Mouse (Mus musculus): Measurements from ENCODE around the gene Ppp2r5a. TPM values are rescaled to one million over a fixed set of nuclear protein-coding genes. Genes with fewer than 3 reads are reported as not detected.
A peak's percentile ranks its signal among the peaks of the same experiment; 100 is the strongest.

Gene Ppp2r5a
- polyA plus RNA-seq, 1 experiment from 2014 or later, result 11.8 TPM

GRCm38 (mm10) chr1:191339876-191340275 lies 63.2 kb downstream of the Ppp2r5a start:
- no peak overlapping the region for H3K4me2 ChIP-seq (replicated peaks)
- peaks cover 79% of the 10 kb centered on the region for H3K36me3 ChIP-seq
- H3K9ac ChIP-seq, result no peak overlapping the region
- 87% methylated on average over 2 of the region's 2 CpGs for WGBS
- H3K9me3 ChIP-seq, result 0 out of 2 replicates have a peak, but pooled peaks cover 3% of the 10 kb centered on the region
- no peak overlapping the region for H3K27ac ChIP-seq
- H3K27me3 ChIP-seq, result no peaks in the 10 kb centered on the region
- ATAC-seq (ENCODE audit: low FRiP score, low read depth), result no peak
- no peaks in the 10 kb centered on the region for H3K4me1 ChIP-seq
- H3K4me3 ChIP-seq, result no peak overlapping the region

GRCm38 (mm10) chr1:191334500-191334899 lies 68.6 kb downstream of the Ppp2r5a start:
- H3K27me3 ChIP-seq, result no peaks in the 10 kb centered on the region
- no peak overlapping the region for H3K27ac ChIP-seq
- H3K4me3 ChIP-seq, result no peak overlapping the region
- 86% methylated on average over 5 of the region's 5 CpGs for WGBS
- ATAC-seq (ENCODE audit: low FRiP score, low read depth), result no peak
- peaks cover 57% of the 10 kb centered on the region for H3K36me3 ChIP-seq
- no peak overlapping the region for H3K9ac ChIP-seq
- 0 out of 2 replicates have a peak, but pooled peaks cover 3% of the 10 kb centered on the region for H3K9me3 ChIP-seq
- no peak overlapping the region for H3K4me2 ChIP-seq (replicated peaks)
- H3K4me1 ChIP-seq, result no peaks in the 10 kb centered on the region

GRCm38 (mm10) chr1:191330356-191330755 lies 72.7 kb downstream of the Ppp2r5a start:
- H3K27me3 ChIP-seq, result no peaks in the 10 kb centered on the region
- 83% methylated on average over 4 of the region's 4 CpGs for WGBS
- no peak overlapping the region for H3K27ac ChIP-seq
- H3K4me3 ChIP-seq, result no peak overlapping the region
- H3K9ac ChIP-seq, result no peak overlapping the region
- H3K36me3 ChIP-seq, result peaks cover 29% of the 10 kb centered on the region
- no peaks in the 10 kb centered on the region for H3K9me3 ChIP-seq
- no peak for ATAC-seq (ENCODE audit: low FRiP score, low read depth)
- no peak overlapping the region for H3K4me2 ChIP-seq (replicated peaks)
- H3K4me1 ChIP-seq, result peaks cover 21% of the 10 kb centered on the region

GRCm38 (mm10) chr1:191328019-191328441 lies 75.0 kb downstream of the Ppp2r5a start:
- no peaks in the 10 kb centered on the region for H3K27me3 ChIP-seq
- peaks cover 18% of the 10 kb centered on the region for H3K36me3 ChIP-seq
- H3K9ac ChIP-seq, result no peak overlapping the region
- WGBS, result 75% methylated on average over 8 of the region's 8 CpGs
- no peak for ATAC-seq (ENCODE audit: low FRiP score, low read depth)
- no peak overlapping the region for H3K27ac ChIP-seq
- H3K4me2 ChIP-seq (replicated peaks), result no peak overlapping the region; the same call in 1 of the 2 replicates
- H3K4me3 ChIP-seq, result no peak overlapping the region
- H3K9me3 ChIP-seq, result no peaks in the 10 kb centered on the region
- peaks cover 21% of the 10 kb centered on the region for H3K4me1 ChIP-seq

GRCm38 (mm10) chr1:191327258-191327657 lies 75.8 kb downstream of the Ppp2r5a start:
- H3K27ac ChIP-seq, result no peak overlapping the region
- no peak for ATAC-seq (ENCODE audit: low FRiP score, low read depth)
- H3K36me3 ChIP-seq, result 0 out of 2 replicates have a peak, but pooled peaks cover 11% of the 10 kb centered on the region
- H3K9ac ChIP-seq, result peak overlapping the region; percentile 81
- no peaks in the 10 kb centered on the region for H3K27me3 ChIP-seq
- 78% methylated on average over 8 of the region's 8 CpGs for WGBS
- H3K4me1 ChIP-seq, result peaks cover 21% of the 10 kb centered on the region
- peak overlapping the region; percentile 89 for H3K4me2 ChIP-seq (replicated peaks)
- H3K4me3 ChIP-seq, result peak overlapping the region; percentile 73
- H3K9me3 ChIP-seq, result no peaks in the 10 kb centered on the region

DNA sequence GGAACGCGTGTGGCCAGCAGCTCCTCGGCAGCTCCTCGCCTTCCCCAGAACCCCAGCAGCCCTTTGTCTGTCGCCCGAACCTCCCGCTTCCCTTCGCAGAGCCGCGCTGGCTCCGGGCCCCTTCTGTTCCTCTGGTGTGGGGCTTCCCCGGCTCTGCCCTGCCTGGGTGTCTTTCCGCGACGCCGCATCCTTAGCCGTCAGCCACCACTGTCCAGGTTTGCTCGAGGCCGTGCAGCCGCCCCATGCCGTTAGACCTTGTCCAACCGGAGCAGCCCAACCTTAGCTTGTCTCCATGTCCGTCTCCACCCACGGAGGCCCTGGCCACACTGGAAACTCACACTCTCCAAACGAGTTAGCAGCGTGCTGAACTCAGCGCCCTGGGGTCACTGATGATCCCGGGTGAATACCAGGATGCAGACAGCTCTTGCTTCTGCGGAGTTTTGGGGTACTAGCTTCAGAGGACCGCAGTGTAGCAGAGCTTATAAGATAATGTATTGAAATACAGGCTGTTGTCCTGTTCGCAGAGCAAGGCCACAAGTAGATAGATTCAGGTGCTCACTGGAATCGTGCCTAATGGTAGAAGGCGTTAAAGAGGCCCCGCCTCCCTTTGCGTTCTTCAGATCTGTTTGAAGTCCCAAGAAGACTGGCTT lies 76.7 kb downstream of the Ppp2r5a start:
- Histone ChIP-seq H3K4me3 (peak overlapping the region; percentile 73), H3K4me1 (peaks cover 21% of the 10 kb centered on the region), H3K4me2 (replicated peaks) (peak overlapping the region; percentile 89), H3K9ac (peak overlapping the region; percentile 81), H3K27ac (no peak overlapping the region), H3K36me3 (0 out of 2 replicates have a peak, but pooled peaks cover 5% of the 10 kb centered on the region), H3K9me3 (no peaks in the 10 kb centered on the region), H3K27me3 (no peaks in the 10 kb centered on the region)
- ATAC-seq (ENCODE audit: low FRiP score, low read depth), result peak; percentile 54
- 1% methylated on average over 33 of the region's 35 CpGs for WGBS

GRCm38 (mm10) chr1:191325726-191326232 lies 77.3 kb downstream of the Ppp2r5a start, which contains the start of gene Tmem206:
Gene Tmem206, plus strand, starts transcription at chr1:191325912.
- Histone ChIP-seq H3K27ac (no peak within 1 kb of the TSS), H3K36me3 (0 out of 2 replicates have a peak, but pooled peaks cover 1% of the 10 kb centered on the region), H3K4me1 (peaks cover 21% of the 10 kb centered on the region), H3K4me3 (peak within 1 kb of the TSS; percentile 73), H3K4me2 (replicated peaks) (peak within 1 kb of the TSS; percentile 89), H3K27me3 (no peaks in the 10 kb centered on the region), H3K9me3 (no peaks in the 10 kb centered on the region), H3K9ac (peak within 1 kb of the TSS; percentile 81)
- ATAC-seq (ENCODE audit: low FRiP score, low read depth), result peak; percentile 94
- under 1% methylated on average over 42 of the region's 42 CpGs for WGBS

- no peak overlapping the region for H3K9ac ChIP-seq
- no peak overlapping the region for H3K27ac ChIP-seq
- no peaks in the 10 kb centered on the region for H3K9me3 ChIP-seq
- peak overlapping the region; percentile 89 for H3K4me2 ChIP-seq (replicated peaks)
- peak overlapping the region; percentile 73; the same call in 1 of the 2 replicates for H3K4me3 ChIP-seq
- peaks cover 21% of the 10 kb centered on the region for H3K4me1 ChIP-seq
- WGBS, result 85% methylated on average over 7 of the region's 7 CpGs
- H3K36me3 ChIP-seq, result no peaks in the 10 kb centered on the region
- no peak for ATAC-seq (ENCODE audit: low FRiP score, low read depth)
- no peaks in the 10 kb centered on the region for H3K27me3 ChIP-seq
Observed at GRCm38 (mm10) chr1:191324733-191325590, 78.1 kb downstream of the Ppp2r5a start.

DNA sequence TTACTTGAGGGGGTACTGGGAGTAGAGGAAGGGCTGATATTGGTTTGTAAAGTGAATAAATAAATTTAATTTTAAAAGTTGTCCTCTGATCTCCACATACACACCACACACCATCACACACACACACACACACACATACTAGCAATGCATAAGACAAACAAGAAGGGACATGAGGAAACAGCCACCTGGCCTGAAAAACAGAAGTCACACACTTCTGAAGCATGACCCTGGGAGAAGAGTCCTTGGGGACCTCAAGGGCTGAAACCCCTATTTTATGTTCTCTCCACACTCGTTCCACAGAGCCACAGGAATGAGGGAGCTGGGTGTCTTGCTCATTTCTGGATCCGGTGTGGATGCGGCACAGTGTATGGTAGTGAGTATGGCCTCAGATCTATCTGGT lies 79.7 kb downstream of the Ppp2r5a start:
- no peak for ATAC-seq (ENCODE audit: low FRiP score, low read depth)
- Histone ChIP-seq H3K36me3 (no peaks in the 10 kb centered on the region), H3K27me3 (no peaks in the 10 kb centered on the region), H3K4me2 (replicated peaks) (no peak overlapping the region), H3K4me1 (peaks cover 20% of the 10 kb centered on the region), H3K9me3 (no peaks in the 10 kb centered on the region), H3K4me3 (no peak overlapping the region), H3K9ac (no peak overlapping the region), H3K27ac (no peak overlapping the region)
- WGBS, result 85% methylated on average over 3 of the region's 3 CpGs

- H3K27ac ChIP-seq, result no peak overlapping the region; the same call in 1 of the 2 replicates
- no peaks in the 10 kb centered on the region for H3K9me3 ChIP-seq
- no peak overlapping the region for H3K4me2 ChIP-seq (replicated peaks)
- peaks cover 5% of the 10 kb centered on the region for H3K4me1 ChIP-seq
- no peaks in the 10 kb centered on the region for H3K27me3 ChIP-seq
- no peak overlapping the region for H3K9ac ChIP-seq
- no peaks in the 10 kb centered on the region for H3K36me3 ChIP-seq
- no peak for ATAC-seq (ENCODE audit: low FRiP score, low read depth)
- H3K4me3 ChIP-seq, result no peak overlapping the region
- 66% methylated on average over 5 of the region's 5 CpGs for WGBS
Observed at GRCm38 (mm10) chr1:191318686-191319085, 84.4 kb downstream of the Ppp2r5a start.

GRCm38 (mm10) chr1:191317591-191318196 lies 85.4 kb downstream of the Ppp2r5a start, which contains the start of gene Nenf:
Gene Nenf, minus strand, starts transcription at chr1:191318194.
- Histone ChIP-seq H3K4me2 (replicated peaks) (peak within 1 kb of the TSS; percentile 77), H3K4me3 (peak within 1 kb of the TSS; percentile 71), H3K9ac (peak within 1 kb of the TSS; percentile 93), H3K9me3 (no peaks in the 10 kb centered on the region), H3K36me3 (no peaks in the 10 kb centered on the region), H3K27ac (peak within 1 kb of the TSS; percentile 70; the same call in 1 of the 2 replicates), H3K4me1 (peaks cover 5% of the 10 kb centered on the region), H3K27me3 (no peaks in the 10 kb centered on the region)
- peak; percentile 91 for ATAC-seq (ENCODE audit: low FRiP score, low read depth)
- WGBS, result under 1% methylated on average over 54 of the region's 54 CpGs

All from limb, embryonic 13.5 days (tissue).